ENCODE assay signal across 10 mouse cellular contexts in the genomic region with DNA sequence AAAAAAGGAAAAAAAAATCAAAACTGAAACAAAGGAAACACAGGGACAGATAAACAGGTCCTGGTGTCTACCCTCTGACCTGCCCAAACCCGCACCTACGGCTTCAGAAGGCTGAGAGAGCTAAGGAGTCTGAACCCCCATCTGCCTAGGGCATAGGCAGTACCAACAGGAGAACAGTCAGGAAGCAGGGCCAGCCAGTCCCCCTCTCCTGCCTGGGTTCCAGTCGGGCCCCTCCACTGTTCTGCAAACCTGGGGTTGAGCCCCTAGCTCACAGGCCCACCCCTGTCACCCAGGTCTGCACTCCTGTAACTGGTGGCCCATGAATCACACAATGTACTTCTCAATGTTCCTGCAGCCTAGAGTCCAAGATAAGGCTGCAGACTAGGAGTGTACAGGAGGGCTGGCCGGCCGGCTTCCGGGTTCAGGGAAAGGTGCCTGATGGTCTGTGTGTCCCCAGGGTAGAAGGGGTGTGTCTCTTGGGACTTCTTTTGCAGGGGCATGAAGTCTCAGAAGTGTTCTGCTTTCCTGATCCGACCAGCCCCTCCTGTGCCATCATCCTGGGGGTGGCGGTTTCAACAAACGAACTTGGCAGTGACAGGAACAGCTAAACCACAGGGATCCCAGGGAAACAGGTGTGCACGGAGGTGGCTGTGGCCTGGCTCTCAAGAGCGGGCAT. TPM values are rescaled to one million over a fixed set of nuclear protein-coding genes. Genes with fewer than 3 reads are reported as not detected.
A peak's percentile ranks its signal among the peaks of the same experiment; 100 is the strongest.
DNase-seq lines count a peak whose midpoint lies in the region; ATAC-seq and TF ChIP-seq lines count a peak whose summit lies in the region.
"Had no signal": no experiment of that assay in that cellular context is flagged by ENCODE, and none has a peak within 500 bp of the region (broad histone marks: within the 10 kb centered on the region; RNA-seq: fewer than 3 reads in every experiment).

No protein-coding gene starts in this region.

- H3K27ac ChIP-seq in gastrocnemius, adult 2 months, result no peak overlapping the region
- peak overlapping the region; percentile 87 for H3K27ac ChIP-seq in intestine, embryonic 15.5 days

- no peaks in the 10 kb centered on the region for H3K9me3 ChIP-seq in intestine, embryonic 15.5 days
- H3K9me3 ChIP-seq: liver, embryonic 13.5 days had no signal

- peaks cover 15% of the 10 kb centered on the region for H3K27me3 ChIP-seq in intestine, embryonic 15.5 days (replicated peaks)

- peak overlapping the region; percentile 93 for H3K4me2 ChIP-seq in intestine, embryonic 15.5 days (replicated peaks)
- H3K4me2 ChIP-seq: liver, embryonic 13.5 days had no signal

- intact Hi-C loops in gastrocnemius, adult 2 months (cut with DNase I), result no loop called here

- H3K4me3 ChIP-seq in gastrocnemius, adult 2 months, result no peak overlapping the region
- H3K4me3 ChIP-seq in intestine, embryonic 15.5 days (replicated peaks), result peak overlapping the region; percentile 19; the same call in 1 of the 2 replicates
- H3K4me3 ChIP-seq: liver, embryonic 13.5 days had no signal

- peak overlapping the region; percentile 17 for H3K9ac ChIP-seq in intestine, embryonic 15.5 days
- H3K9ac ChIP-seq: liver, embryonic 13.5 days had no signal

- peaks cover 10% of the 10 kb centered on the region for H3K4me1 ChIP-seq in intestine, embryonic 15.5 days (replicated peaks)

- H3K36me3 ChIP-seq in intestine, embryonic 15.5 days, result no peaks in the 10 kb centered on the region
- H3K36me3 ChIP-seq: liver, embryonic 13.5 days had no signal

- ATAC-seq in intestine, embryonic 15.5 days, result peak; percentile 78
- ATAC-seq: activated CD4-positive, CD25-positive, alpha-beta regulatory T cell, adult 4 months had no signal

- 49% methylated on average over 11 of the region's 11 CpGs for WGBS in intestine, embryonic 15.5 days

- no peak for TF ChIP-seq CTCF in gastrocnemius, adult 2 months (IDR thresholded peaks at IDR 0.05)

- DNase-seq in gastrocnemius, adult 2 months, result peak; percentile 8
- DNase-seq in gastrocnemius, adult 18-20 months (ENCODE audit: low spot score), result no peak
- peak; percentile 2 for DNase-seq in right cerebral cortex, postnatal 14 days
- DNase-seq in right cerebral cortex, postnatal 25 days, result no peak
- peak; percentile 46 for DNase-seq in testis, postnatal 10 days (ENCODE audit: low spot score)
- DNase-seq in ovary, adult 18-20 months (ENCODE audit: low spot score), result no peak
- no peak for DNase-seq in frontal cortex, postnatal 25 days (ENCODE audit: low spot score in 2 of 2)
- DNase-seq: liver, embryonic 13.5 days had no signal

RNA-seq across cellular contexts. Expression of gene Coro2a, which starts 4.6 kb away (rescaled TPM):
- under 1 TPM; 0.10 to 0.39 TPM for total RNA-seq in gastrocnemius, adult 2 months (2021)
- under 1 TPM; 0.11 to 0.26 TPM for total RNA-seq in gastrocnemius, adult 18-20 months (2021)
- polyA plus RNA-seq in intestine, embryonic 15.5 days (2015; fragmentation: Nextera tagmentation; extraction: Ambion mirVana), result 66.0 and 68.3 TPM in 2 replicates

RNA-seq across cellular contexts. Expression of gene Tbc1d2, which starts 52.6 kb away (rescaled TPM):
- under 1 TPM; 0.39 to 0.59 TPM for total RNA-seq in gastrocnemius, adult 2 months (2021)
- total RNA-seq in gastrocnemius, adult 18-20 months (2021), result under 1 TPM; 0.39 to 0.83 TPM
- polyA plus RNA-seq in intestine, embryonic 15.5 days (2015; fragmentation: Nextera tagmentation; extraction: Ambion mirVana), result 6.0 and 6.3 TPM in 2 replicates

Comparison
In these comparisons a context has a peak if more than half of its experiments do, and no peak if none do; other contexts are left out.
1. DNase-seq: peak in gastrocnemius, adult 2 months (single experiment), right cerebral cortex, postnatal 14 days (single experiment) and testis, postnatal 10 days (single experiment); none in gastrocnemius, adult 18-20 months (single experiment), right cerebral cortex, postnatal 25 days (single experiment), ovary, adult 18-20 months (single experiment) and frontal cortex, postnatal 25 days (0 of 2).